Mouse (Mus musculus): ENCODE data around the gene Brat1.

Gene Brat1

DNA sequence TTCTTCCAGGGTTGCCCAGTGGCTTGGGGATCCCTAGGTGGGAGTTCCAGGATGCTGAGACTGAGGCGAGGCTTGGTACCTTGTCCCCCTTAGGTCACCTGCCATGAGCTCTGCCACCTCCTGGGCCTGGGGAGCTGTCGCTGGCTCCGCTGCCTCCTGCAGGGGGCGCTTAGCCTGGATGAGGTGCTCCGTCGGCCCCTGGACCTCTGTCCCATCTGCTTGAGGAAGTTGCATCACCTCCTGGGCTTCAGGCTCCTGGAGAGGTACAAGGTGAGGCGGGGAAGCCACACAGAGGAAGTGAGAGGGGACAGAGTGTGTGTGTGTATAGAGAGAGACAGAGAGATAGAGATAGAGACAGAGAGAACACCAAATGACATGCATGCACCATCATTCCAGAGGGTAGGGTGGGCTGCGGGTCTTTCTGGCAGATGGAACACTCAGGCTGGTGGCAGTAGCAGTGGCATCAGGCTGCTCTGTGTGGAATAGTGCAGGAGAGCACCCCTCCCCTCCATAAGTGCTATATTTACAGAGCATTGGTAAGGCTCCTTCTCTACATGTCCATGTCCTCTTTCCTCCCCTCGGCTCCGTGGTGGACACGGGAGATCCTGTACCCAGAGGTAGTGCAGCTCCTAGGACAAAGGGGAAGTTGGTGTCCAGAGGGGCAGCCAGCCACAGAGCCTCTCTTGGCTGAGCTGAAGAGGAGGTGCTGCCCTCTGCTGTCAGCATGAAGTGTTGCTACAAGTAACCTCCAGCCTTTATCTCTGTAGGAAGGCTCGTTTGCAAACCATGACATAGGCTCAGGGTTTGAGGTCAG lies 44.5 kb downstream of the Brat1 start:
- DNase-seq, result peak; percentile 78

DNA sequence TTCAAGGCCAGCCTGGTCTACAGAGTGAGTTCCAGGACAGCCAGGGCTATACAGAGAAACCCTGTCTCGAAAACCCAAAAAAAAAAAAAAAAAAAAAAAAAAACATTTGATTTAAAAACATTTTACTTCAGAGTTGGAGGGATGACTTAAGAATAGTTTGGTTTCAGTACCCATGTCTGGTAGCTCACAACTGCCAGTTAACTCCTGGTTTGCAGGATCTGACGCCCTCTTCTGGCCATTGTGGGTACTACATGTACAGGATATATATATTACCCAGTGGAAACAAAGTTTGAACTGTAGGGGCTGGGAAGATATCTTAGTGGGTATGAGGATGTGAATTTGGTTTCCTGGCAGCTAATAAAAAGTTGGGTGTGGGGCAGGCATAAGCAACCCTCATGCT lies 46.1 kb downstream of the Brat1 start:
- peak; percentile 31 for DNase-seq

DNA sequence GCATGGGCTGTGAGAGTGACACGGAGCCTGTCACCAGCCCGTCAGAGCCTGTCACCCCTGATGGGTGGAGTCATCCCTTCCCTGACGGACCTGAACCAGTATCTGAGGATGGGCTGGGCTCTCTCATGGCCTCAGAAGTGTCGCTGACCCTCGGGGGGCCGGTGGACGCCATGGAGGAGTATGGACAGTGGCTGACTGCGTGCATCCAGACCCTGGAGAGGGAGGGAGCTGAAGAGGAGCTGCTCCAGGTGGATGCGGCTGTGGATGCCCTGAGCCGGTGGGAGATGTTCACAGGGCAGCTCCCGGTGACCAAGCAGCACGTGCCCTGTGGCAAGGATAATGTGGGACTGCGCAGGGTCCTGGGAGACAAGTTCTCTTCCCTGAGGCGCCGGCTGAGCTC lies 47.2 kb downstream of the Brat1 start:
- DNase-seq, result no peak

DNA sequence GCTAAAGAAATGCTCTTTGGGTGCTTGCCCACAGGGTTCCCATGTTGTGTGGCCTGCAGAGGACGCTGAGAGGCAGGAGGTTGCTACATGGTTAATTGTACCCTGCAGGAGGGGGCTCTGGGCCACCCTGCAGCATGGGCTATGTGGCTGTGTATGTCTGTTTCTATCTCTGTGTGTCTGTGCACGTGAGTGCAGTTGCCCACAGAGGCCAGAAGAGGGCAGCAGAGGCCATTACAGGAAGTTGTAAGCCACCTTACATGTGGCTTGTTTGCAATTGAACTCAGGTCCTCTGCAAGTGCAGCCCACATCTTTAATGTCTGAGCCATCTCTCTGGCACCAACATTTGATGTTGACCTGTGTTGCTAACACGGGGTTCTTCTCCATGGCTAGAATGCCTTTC lies 47.8 kb downstream of the Brat1 start:
- no peak for DNase-seq

DNA sequence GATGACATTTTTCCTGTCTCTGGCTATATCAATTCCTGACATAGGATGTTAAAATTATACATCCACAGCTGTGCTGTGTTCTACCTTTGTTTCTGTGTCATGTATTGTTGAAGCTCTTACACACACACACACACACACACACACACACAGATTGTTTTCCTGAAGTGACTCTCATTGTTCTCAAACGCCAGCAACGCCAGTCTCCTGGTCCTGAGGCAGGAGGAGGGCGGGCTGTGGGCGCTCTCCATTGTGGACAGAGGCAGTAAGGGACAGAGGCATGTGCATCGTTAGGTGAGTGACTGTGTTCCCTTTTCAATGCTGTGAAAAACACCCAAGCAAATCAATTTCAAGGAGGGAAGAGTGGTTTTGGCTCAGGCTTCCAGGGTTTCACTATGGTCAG lies 48.4 kb downstream of the Brat1 start:
- no peak for DNase-seq

DNA sequence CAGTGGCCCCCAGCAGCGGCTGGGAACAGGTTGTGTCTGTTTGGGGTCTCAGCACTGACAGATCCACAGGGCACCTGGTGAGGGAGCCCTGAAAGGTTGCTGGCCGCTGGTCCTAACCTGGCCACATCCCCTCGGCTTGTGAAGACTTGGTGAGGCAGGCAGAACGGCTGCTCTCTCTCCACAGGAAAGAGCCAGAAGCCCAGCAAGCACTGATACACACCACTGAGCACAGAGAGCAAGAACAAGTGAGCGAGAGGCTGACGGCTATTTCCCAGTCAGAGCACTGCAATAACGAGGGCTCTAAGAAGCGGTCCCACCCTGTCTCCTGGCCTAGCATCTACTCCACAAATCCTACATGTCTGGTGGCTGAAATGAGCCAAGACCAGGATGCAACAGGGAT lies 54.1 kb downstream of the Brat1 start:
- no peak for DNase-seq

DNA sequence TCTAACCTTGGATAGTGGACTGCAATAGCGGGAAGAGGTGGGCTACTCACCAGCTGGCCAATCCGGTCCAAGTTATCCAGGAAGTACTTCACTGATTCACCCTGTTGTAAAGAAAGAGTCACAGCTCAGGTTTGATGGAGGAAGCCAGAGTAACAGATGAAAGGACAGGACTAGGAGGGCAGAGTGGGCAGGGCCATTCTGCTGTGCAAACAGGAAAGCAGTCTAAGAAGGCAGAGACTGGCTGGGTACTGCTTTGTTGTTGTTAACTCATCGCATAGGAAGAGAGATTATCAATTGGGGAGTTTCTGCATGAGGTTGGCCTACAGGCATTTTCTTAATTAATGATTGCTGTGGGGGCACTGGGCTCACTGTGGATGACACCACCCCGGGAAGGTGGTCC lies 57.7 kb downstream of the Brat1 start:
- DNase-seq, result no peak

DNA sequence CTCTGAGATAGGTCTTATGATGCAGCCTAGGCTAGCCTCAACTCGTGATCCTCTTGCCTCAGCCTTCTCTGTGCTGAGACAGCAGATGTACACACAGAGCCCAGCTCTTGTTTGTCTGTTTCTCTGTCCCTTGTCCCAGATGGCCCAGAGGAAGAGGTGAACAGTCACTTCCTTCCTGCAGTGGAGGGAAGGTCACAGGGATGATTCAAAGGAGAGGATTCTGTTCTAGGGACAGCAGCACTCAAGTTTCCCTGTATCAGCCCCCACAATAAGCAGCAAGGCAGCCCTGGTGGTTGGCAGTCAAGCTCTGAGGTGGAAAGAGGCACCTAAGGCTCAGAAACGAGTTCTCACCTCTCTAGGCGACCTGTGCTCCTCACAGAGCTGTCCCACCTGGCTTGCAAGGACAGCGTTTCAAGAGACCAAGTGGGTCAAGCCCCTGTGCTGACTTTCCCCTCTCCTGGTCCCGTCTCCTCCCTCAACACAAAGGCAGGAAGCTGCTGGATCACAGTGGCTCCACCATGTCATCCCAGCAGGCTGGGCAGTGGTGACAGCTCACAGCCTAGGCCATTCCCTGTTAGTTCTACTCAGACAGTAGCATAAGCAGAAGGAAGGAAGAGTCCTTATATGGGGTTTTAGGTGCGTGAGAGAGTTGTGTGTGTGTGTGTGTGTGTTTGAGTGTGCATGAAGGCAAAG lies 60.3 kb downstream of the Brat1 start:
- DNase-seq, result no peak

DNA sequence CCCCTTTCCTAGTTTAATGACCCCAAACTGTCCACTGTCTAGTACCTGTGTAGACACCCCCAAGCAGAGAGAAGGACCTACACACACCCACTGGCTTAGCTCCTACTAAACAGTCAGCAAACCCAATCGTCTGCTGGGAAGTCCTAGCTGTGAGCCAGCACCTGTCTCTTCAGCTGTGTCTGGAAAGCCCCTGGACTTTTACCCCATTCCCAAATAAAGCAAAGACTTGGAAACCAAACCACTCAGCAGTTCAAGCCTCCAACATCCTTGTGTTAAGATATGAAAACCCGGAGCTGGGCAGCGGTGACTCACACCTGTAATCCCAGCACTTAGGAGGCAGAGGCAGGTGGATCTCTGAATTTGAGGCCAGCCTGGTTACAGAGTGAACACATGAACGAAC lies 61.8 kb downstream of the Brat1 start:
- no peak for DNase-seq

DNA sequence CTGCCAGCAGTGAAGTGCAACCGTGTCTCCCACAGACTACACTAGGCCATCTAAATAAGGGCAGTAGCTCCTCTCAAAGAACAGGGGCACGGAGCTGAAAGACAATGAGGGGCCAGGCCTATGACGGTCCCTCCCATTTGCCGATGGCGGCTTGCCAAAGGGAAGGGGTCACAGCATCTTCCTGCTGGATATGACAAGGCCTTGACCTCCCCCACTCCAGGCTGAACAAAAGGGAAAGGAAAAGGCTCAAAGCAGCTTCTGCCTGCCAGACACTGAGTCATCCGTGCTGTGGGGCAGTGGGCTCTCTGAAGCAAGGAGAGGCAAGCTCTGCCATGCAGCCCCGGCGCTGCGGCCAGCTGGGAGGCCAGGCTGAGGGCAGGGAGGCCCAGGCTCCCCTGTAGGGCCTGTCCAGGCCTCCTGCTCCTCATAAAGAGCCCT lies 62.9 kb downstream of the Brat1 start:
- DNase-seq, result peak; percentile 59

DNA sequence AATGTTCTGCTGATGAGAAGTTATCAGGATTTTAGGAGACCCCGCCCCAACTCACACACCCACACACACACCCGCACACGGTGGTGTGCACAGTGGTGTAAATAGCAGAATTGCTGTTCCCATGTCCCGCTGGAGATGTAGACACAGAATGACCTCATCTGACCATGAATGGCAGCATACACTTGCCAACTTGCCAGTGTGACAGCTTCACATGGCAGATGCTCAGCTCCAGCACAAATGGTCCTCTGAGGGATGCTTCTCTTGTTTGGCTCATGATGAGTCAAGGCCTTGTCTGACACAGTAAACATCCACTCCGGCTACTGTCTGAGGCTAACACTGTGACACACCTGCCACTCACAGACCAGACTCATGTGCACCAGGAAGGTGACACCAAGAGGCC lies 63.5 kb downstream of the Brat1 start:
- DNase-seq, result no peak
